Mouse (Mus musculus) natural killer cell, adult 2 months (primary cell): ENCODE measurements at regions not wholly inside any gene's neighbourhood (a gene's known extent, or its start where the extent isn't known, plus 50 kb on each side); places are given as distances from the start of the nearest gene placed in this dataset.

Experiments
- DNase-seq, 2 experiments: peaks; one replicate each; pipeline ENCODE4 v3.0.0; 2022; ENCODE audit warnings: low spot score in 2 of 2

- DNase-seq, result no peak
These were observed 355.5 kb upstream of the Prkcq start for GRCm38 (mm10) chr2:10816374-10816773.

- DNase-seq, result peak; percentile 10 to 21
These were observed 346.4 kb upstream of the Prkcq start for GRCm38 (mm10) chr2:10825278-10826133.

- no peak for DNase-seq
These were observed 345.7 kb upstream of the Prkcq start for GRCm38 (mm10) chr2:10826134-10826767.

GRCm38 (mm10) chr2:10839976-10840375 lies 331.9 kb upstream of the Prkcq start:
- no peak for DNase-seq

GRCm38 (mm10) chr2:10861654-10862292 lies 310.1 kb upstream of the Prkcq start:
- DNase-seq, result no peak

GRCm38 (mm10) chr2:10864451-10864850 lies 307.5 kb upstream of the Prkcq start:
- DNase-seq, result no peak

- no peak for DNase-seq
These were observed 297.6 kb upstream of the Prkcq start for GRCm38 (mm10) chr2:10874303-10874702.

GRCm38 (mm10) chr2:10901926-10902325 lies 270.0 kb upstream of the Prkcq start:
- no peak for DNase-seq

- DNase-seq, result no peak
These were observed 252.0 kb upstream of the Prkcq start for GRCm38 (mm10) chr2:10919955-10920354.

- no peak for DNase-seq
These were observed 251.0 kb upstream of the Prkcq start for GRCm38 (mm10) chr2:10920686-10921485.

GRCm38 (mm10) chr2:10921486-10922450 lies 250.1 kb upstream of the Prkcq start:
- DNase-seq, result no peak

- DNase-seq, result no peak
These were observed 247.9 kb upstream of the Prkcq start for GRCm38 (mm10) chr2:10923984-10924383.

- DNase-seq, result no peak
These were observed 246.5 kb upstream of the Prkcq start for GRCm38 (mm10) chr2:10925361-10925760.

- no peak for DNase-seq
These were observed 234.5 kb upstream of the Prkcq start for GRCm38 (mm10) chr2:10937405-10937804.

- no peak for DNase-seq
These were observed 206.7 kb upstream of the Prkcq start for GRCm38 (mm10) chr2:10965224-10965623.

GRCm38 (mm10) chr2:10966891-10967290 lies 205.0 kb upstream of the Prkcq start:
- no peak for DNase-seq

- no peak for DNase-seq
These were observed 202.7 kb upstream of the Prkcq start for GRCm38 (mm10) chr2:10969111-10969689.

GRCm38 (mm10) chr2:10972051-10972450 lies 199.9 kb upstream of the Prkcq start:
- no peak for DNase-seq

- no peak for DNase-seq
These were observed 193.1 kb upstream of the Prkcq start for GRCm38 (mm10) chr2:10978772-10979171.

- DNase-seq, result no peak
These were observed 185.8 kb upstream of the Prkcq start for GRCm38 (mm10) chr2:10986101-10986500.
